Mouse (Mus musculus): Measurements from ENCODE around the gene Olfr530. TPM values are rescaled to one million over a fixed set of nuclear protein-coding genes. Genes with fewer than 3 reads are reported as not detected.

The Olfr530 gene
- polyA plus RNA-seq (2016; fragmentation: Nextera tagmentation; extraction: Ambion mirVana) = not detected in 2 replicates

- Histone ChIP-seq H3K4me1 (replicated peaks) (no peaks in the 10 kb centered on the region), H3K27me3 (replicated peaks) (no peaks in the 10 kb centered on the region), H3K4me2 (no peak within 1 kb of the TSS), H3K36me3 (no peaks in the 10 kb centered on the region), H3K27ac (ENCODE audit: poor library complexity, severe bottlenecking) (no peak within 1 kb of the TSS), H3K4me3 (no peak within 1 kb of the TSS), H3K9me3 (replicated peaks) (0 out of 2 replicates have a peak, but pooled peaks cover 3% of the 10 kb centered on the region), H3K9ac (no peak within 1 kb of the TSS)
- no peak for ATAC-seq (ENCODE audit: insufficient number of reproducible peaks, low FRiP score)
- WGBS = 30% methylated on average over 1 of the region's 1 CpGs
Observed at GRCm38 (mm10) chr7:140376231-140376630, at the start of gene Olfr530. Gene Olfr530 (minus strand): TSS chr7:140376331.

GRCm38 (mm10) chr7:140421539-140421938 is 45.4 kb upstream of the Olfr530 start, which contains the start of gene Olfr532:
Gene Olfr532 (minus strand): TSS chr7:140421639.
- Histone ChIP-seq H3K27me3 (replicated peaks) (no peaks in the 10 kb centered on the region), H3K36me3 (no peaks in the 10 kb centered on the region), H3K27ac (ENCODE audit: poor library complexity, severe bottlenecking) (no peak within 1 kb of the TSS), H3K4me2 (no peak within 1 kb of the TSS), H3K4me3 (no peak within 1 kb of the TSS), H3K9me3 (replicated peaks) (0 out of 2 replicates have a peak, but pooled peaks cover under 1% of the 10 kb centered on the region), H3K4me1 (replicated peaks) (no peaks in the 10 kb centered on the region), H3K9ac (no peak within 1 kb of the TSS)
- WGBS = 81% methylated on average over 1 of the region's 1 CpGs
- no peak for ATAC-seq (ENCODE audit: insufficient number of reproducible peaks, low FRiP score)

DNA sequence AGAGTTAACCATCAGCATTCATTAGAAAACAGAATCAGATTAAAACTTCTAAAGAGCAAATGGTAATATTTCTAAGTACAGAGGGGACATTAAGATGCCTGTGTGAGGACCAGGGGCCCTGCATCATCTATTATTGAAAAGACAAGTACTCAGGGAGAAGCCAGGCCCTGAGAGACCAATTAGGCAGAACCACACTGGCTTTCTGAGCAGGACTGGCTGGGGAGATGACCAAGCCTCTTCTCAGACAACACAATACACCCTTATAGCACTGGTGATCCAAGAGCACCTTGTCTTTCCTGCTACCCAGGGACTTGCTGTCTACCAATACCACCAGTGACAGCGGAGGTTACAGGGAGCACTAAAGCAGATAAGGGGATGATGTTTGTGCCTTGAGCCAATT is 26.7 kb upstream of the Olfr530 start, which contains the start of gene Olfr531:
TSS of gene Olfr531 (minus strand) at position 101 of the 400 bp plus-strand sequence.
- 71% methylated on average over 1 of the region's 1 CpGs for WGBS
- ATAC-seq (ENCODE audit: insufficient number of reproducible peaks, low FRiP score) = no peak
- no peaks in the 10 kb centered on the region for H3K4me1 ChIP-seq (replicated peaks)

GRCm38 (mm10) chr7:140376911-140377310 is 780 bp upstream of the Olfr530 start:
- WGBS = 88% methylated on average over 2 of the region's 2 CpGs
- Histone ChIP-seq H3K36me3 (no peaks in the 10 kb centered on the region), H3K27ac (ENCODE audit: poor library complexity, severe bottlenecking) (no peak overlapping the region), H3K9me3 (replicated peaks) (0 out of 2 replicates have a peak, but pooled peaks cover 3% of the 10 kb centered on the region), H3K4me1 (replicated peaks) (no peaks in the 10 kb centered on the region), H3K4me2 (no peak overlapping the region), H3K4me3 (no peak overlapping the region), H3K27me3 (replicated peaks) (no peaks in the 10 kb centered on the region), H3K9ac (no peak overlapping the region)
- no peak for ATAC-seq (ENCODE audit: insufficient number of reproducible peaks, low FRiP score)

More for the DNA sequence above, 26.7 kb upstream of the Olfr530 start, which contains the start of gene Olfr531:
- Histone ChIP-seq H3K4me3 (no peak within 1 kb of the TSS), H3K9me3 (replicated peaks) (peaks cover 10% of the 10 kb centered on the region; the same call in 1 of the 2 replicates), H3K27me3 (replicated peaks) (no peaks in the 10 kb centered on the region), H3K36me3 (no peaks in the 10 kb centered on the region), H3K4me2 (no peak within 1 kb of the TSS), H3K27ac (ENCODE audit: poor library complexity, severe bottlenecking) (no peak within 1 kb of the TSS), H3K9ac (no peak within 1 kb of the TSS)

DNA sequence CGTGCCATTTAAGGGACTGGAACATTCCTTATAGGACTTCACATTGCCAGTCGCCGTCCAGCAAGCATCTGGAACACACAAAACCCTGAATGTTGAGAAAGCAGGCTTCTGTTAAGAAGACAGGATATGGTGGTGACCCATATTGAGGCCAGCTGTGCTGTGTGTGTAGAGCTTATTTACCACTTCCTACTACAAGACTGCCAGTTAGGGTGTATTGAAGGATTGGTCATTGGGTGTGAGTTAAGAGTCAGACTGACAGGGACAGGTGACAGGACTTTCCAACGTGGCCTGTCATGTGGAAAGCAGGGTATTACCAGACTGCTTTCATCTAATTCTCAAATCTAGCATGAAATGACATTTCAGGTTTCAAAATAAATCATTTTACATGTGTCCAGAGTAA is 1.8 kb downstream of the Olfr530 start:
- Histone ChIP-seq H3K36me3 (no peaks in the 10 kb centered on the region), H3K4me1 (replicated peaks) (no peaks in the 10 kb centered on the region), H3K9ac (no peak overlapping the region), H3K27me3 (replicated peaks) (no peaks in the 10 kb centered on the region), H3K4me2 (no peak overlapping the region), H3K4me3 (no peak overlapping the region), H3K9me3 (replicated peaks) (0 out of 2 replicates have a peak, but pooled peaks cover 3% of the 10 kb centered on the region), H3K27ac (ENCODE audit: poor library complexity, severe bottlenecking) (no peak overlapping the region)
- no peak for ATAC-seq (ENCODE audit: insufficient number of reproducible peaks, low FRiP score)
- WGBS = 62% methylated on average over 4 of the region's 4 CpGs

DNA sequence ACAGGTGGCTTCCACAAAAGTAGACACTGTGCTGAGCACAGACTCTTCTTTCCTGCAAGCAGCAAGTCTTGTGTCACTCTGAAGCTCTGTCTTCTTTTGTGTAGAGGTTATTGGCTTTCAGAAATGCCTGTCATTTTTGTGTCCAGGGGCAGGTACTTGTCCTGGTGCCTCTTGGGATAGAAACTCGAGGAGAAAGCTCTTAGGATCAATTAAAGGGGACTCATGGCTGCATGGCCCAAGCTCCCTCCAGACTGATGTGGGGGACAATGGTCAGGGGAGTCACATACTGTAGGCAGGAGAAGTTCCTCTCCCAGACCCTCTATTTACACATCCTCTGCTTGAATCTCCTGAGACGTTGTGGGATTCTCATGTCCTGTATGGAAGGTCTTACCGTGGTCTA is 14.6 kb downstream of the Olfr530 start, which contains the start of gene Olfr60:
TSS of gene Olfr60 (minus strand) at position 101 of the 400 bp plus-strand sequence.
- no peak within 1 kb of the TSS for H3K27ac ChIP-seq (ENCODE audit: poor library complexity, severe bottlenecking)
- ATAC-seq (ENCODE audit: insufficient number of reproducible peaks, low FRiP score) = no peak
- WGBS = 58% methylated on average over 3 of the region's 3 CpGs
- H3K4me1 ChIP-seq (replicated peaks) = no peaks in the 10 kb centered on the region
- no peaks in the 10 kb centered on the region for H3K27me3 ChIP-seq (replicated peaks)
- no peak within 1 kb of the TSS for H3K4me2 ChIP-seq
- no peaks in the 10 kb centered on the region for H3K36me3 ChIP-seq
- H3K4me3 ChIP-seq = no peak within 1 kb of the TSS
- no peak within 1 kb of the TSS for H3K9ac ChIP-seq
- peaks cover 5% of the 10 kb centered on the region for H3K9me3 ChIP-seq (replicated peaks)

DNA sequence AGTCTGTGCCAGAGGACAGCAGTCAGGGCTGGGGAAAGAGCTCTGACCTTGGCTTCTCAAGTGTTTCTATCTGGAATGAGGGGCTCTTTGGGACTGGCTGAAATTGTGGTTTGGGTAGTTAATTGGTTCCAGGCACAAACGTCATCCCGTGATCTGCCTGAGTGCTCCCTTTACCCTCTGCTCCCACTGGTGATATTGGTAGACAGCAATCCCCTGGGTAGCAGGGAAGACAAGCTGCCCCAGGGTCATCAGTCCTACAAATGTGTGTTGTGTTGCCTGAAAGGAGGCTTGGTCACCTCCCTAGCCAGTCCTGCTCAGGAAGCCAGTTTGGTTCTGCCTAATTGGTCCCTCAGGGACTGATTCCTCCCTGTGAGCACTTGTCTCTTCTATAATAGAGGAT is 42.4 kb downstream of the Olfr530 start, which contains the start of gene Olfr527:
TSS of gene Olfr527 (plus strand) at position 301 of the 400 bp plus-strand sequence.
- no peak within 1 kb of the TSS for H3K9ac ChIP-seq
- H3K27me3 ChIP-seq (replicated peaks) = no peaks in the 10 kb centered on the region
- no peak for ATAC-seq (ENCODE audit: insufficient number of reproducible peaks, low FRiP score)
- no peak within 1 kb of the TSS for H3K4me2 ChIP-seq
- no peaks in the 10 kb centered on the region for H3K36me3 ChIP-seq
- 77% methylated on average over 2 of the region's 2 CpGs for WGBS
- no peak within 1 kb of the TSS for H3K4me3 ChIP-seq
- no peaks in the 10 kb centered on the region for H3K4me1 ChIP-seq (replicated peaks)
- H3K9me3 ChIP-seq (replicated peaks) = no peaks in the 10 kb centered on the region
- H3K27ac ChIP-seq (ENCODE audit: poor library complexity, severe bottlenecking) = no peak within 1 kb of the TSS

GRCm38 (mm10) chr7:140329766-140330304 is 46.3 kb downstream of the Olfr530 start:
- Histone ChIP-seq H3K36me3 (no peaks in the 10 kb centered on the region), H3K4me2 (no peak overlapping the region), H3K27me3 (replicated peaks) (no peaks in the 10 kb centered on the region), H3K27ac (ENCODE audit: poor library complexity, severe bottlenecking) (no peak overlapping the region), H3K9me3 (replicated peaks) (no peaks in the 10 kb centered on the region), H3K4me1 (replicated peaks) (no peaks in the 10 kb centered on the region), H3K4me3 (no peak overlapping the region), H3K9ac (no peak overlapping the region)
- WGBS = 44% methylated on average over 1 of the region's 1 CpGs
- no peak for ATAC-seq (ENCODE audit: insufficient number of reproducible peaks, low FRiP score)

Other genes starting within 250 kb of the Olfr530 start
- gene Mtg1, start 238.8 kb downstream of the Olfr530 start, polyA plus RNA-seq (2016; fragmentation: Nextera tagmentation; extraction: Ambion mirVana) = 28.3 and 28.9 TPM in 2 replicates
- 0.08 TPM in 1 of 2 replicates, not detected in the other for gene Sprn, start 221.5 kb downstream of the Olfr530 start, polyA plus RNA-seq (2016; fragmentation: Nextera tagmentation; extraction: Ambion mirVana)
- not detected in 2 replicates for gene Olfr522, start 211.6 kb downstream of the Olfr530 start, polyA plus RNA-seq (2016; fragmentation: Nextera tagmentation; extraction: Ambion mirVana)
- gene Olfr523, start 203.1 kb downstream of the Olfr530 start, polyA plus RNA-seq (2016; fragmentation: Nextera tagmentation; extraction: Ambion mirVana) = not detected in 2 replicates
- gene Olfr524, start 170.4 kb downstream of the Olfr530 start, polyA plus RNA-seq (2016; fragmentation: Nextera tagmentation; extraction: Ambion mirVana) = not detected in 2 replicates
- not detected in 2 replicates for gene Cd163l1, start 158.1 kb downstream of the Olfr530 start, polyA plus RNA-seq (2016; fragmentation: Nextera tagmentation; extraction: Ambion mirVana)
- gene 5830411N06Rik, start 129.0 kb downstream of the Olfr530 start, polyA plus RNA-seq (2016; fragmentation: Nextera tagmentation; extraction: Ambion mirVana) = not detected in 2 replicates
- gene Olfr525, start 55.5 kb downstream of the Olfr530 start, polyA plus RNA-seq (2016; fragmentation: Nextera tagmentation; extraction: Ambion mirVana) = not detected in 2 replicates
- gene Olfr527, start 42.3 kb downstream of the Olfr530 start, polyA plus RNA-seq (2016; fragmentation: Nextera tagmentation; extraction: Ambion mirVana) = not detected in 2 replicates
- not detected in 2 replicates for gene Olfr60, start 14.7 kb downstream of the Olfr530 start, polyA plus RNA-seq (2016; fragmentation: Nextera tagmentation; extraction: Ambion mirVana)
- gene Olfr531, start 26.6 kb upstream of the Olfr530 start, polyA plus RNA-seq (2016; fragmentation: Nextera tagmentation; extraction: Ambion mirVana) = not detected in 2 replicates
- not detected in 2 replicates for gene Olfr532, start 45.3 kb upstream of the Olfr530 start, polyA plus RNA-seq (2016; fragmentation: Nextera tagmentation; extraction: Ambion mirVana)
- not detected in 2 replicates for gene Olfr533, start 87.0 kb upstream of the Olfr530 start, polyA plus RNA-seq (2016; fragmentation: Nextera tagmentation; extraction: Ambion mirVana)
- gene Olfr535, start 107.9 kb upstream of the Olfr530 start, polyA plus RNA-seq (2016; fragmentation: Nextera tagmentation; extraction: Ambion mirVana) = not detected in 2 replicates
- not detected in 2 replicates for gene Olfr536, start 131.1 kb upstream of the Olfr530 start, polyA plus RNA-seq (2016; fragmentation: Nextera tagmentation; extraction: Ambion mirVana)
- not detected in 2 replicates for gene Olfr538, start 191.6 kb upstream of the Olfr530 start, polyA plus RNA-seq (2016; fragmentation: Nextera tagmentation; extraction: Ambion mirVana)
- 0.03 TPM in 1 of 2 replicates, not detected in the other for gene Olfr46, start 224.9 kb upstream of the Olfr530 start, polyA plus RNA-seq (2016; fragmentation: Nextera tagmentation; extraction: Ambion mirVana)